Mouse (Mus musculus) ES-E14 (cell line): ENCODE measurements around the gene Nrsn2. TPM values are rescaled to one million over a fixed set of nuclear protein-coding genes. Genes with fewer than 3 reads are reported as not detected.

Source experiments
- DNase-seq: peaks from one replicate; pipeline ENCODE4 v3.0.0-alpha.2; 2013; ENCODE audit warnings: low read depth, low spot score
- H3K27ac ChIP-seq: 2 replicates; pipeline ENCODE4 v1.5.1; 2012; ENCODE audit warnings: low read depth, mild to moderate bottlenecking, low read length, moderate library complexity, mixed read lengths; ENCODE audit not compliant: poor library complexity, insufficient read depth, severe bottlenecking
- H3K36me3 ChIP-seq: 2 replicates; pipeline ENCODE4 v1.6.1; 2012; ENCODE audit warnings: mild to moderate bottlenecking, low read length, moderate library complexity, mixed read lengths; ENCODE audit not compliant: control insufficient read depth, poor library complexity, insufficient read depth, severe bottlenecking
- H3K4me1 ChIP-seq, 2 experiments: fragments of 150-350 bp in 1 of 2; sonication (generic) in 1 of 2; 2 replicates each; pipeline ENCODE4 v1.6.1; 2012; ENCODE audit warnings: low read length in 2 of 2, mild to moderate bottlenecking in 1 of 2, mixed read lengths in 1 of 2; ENCODE audit not compliant: control insufficient read depth in 2 of 2, insufficient read depth in 2 of 2, poor library complexity in 1 of 2
- H3K4me3 ChIP-seq, 2 experiments: fragments of 150-350 bp in 1 of 2; sonication (generic) in 1 of 2; 2 replicates each; pipeline ENCODE4 v1.5.1; 2012; ENCODE audit warnings: low read length in 2 of 2, low read depth in 1 of 2, mild to moderate bottlenecking in 1 of 2, mixed read lengths in 1 of 2; ENCODE audit not compliant: insufficient read depth in 1 of 2, poor library complexity in 1 of 2, severe bottlenecking in 1 of 2
- H3K9ac ChIP-seq: 2 replicates; pipeline ENCODE4 v1.6.1; 2012; ENCODE audit warnings: low read depth, mild to moderate bottlenecking, low read length, mixed read lengths; ENCODE audit not compliant: poor library complexity, insufficient read depth, severe bottlenecking
- H3K9me3 ChIP-seq: fragments of 150-350 bp; sonication (generic); 2 replicates; pipeline ENCODE4 v1.6.1; 2012; ENCODE audit warnings: low read depth, mild to moderate bottlenecking, low read length; ENCODE audit not compliant: control insufficient read depth, insufficient read depth
- CHD2 ChIP-seq: IDR thresholded peaks from 2 replicates; pipeline ENCODE4 v1.6.1; 2014; ENCODE audit warnings: mild to moderate bottlenecking, low read depth, low read length, inconsistent platforms
- HCFC1 ChIP-seq: IDR thresholded peaks from 2 replicates; pipeline ENCODE4 v1.6.1; 2012; ENCODE audit warnings: low read length, inconsistent platforms, borderline replicate concordance; ENCODE audit not compliant: insufficient read depth
- MAFK ChIP-seq: IDR thresholded peaks from 2 replicates; pipeline ENCODE4 v1.6.1; 2014; ENCODE audit warnings: mild to moderate bottlenecking, low read depth, low read length, inconsistent platforms; ENCODE audit not compliant: insufficient read depth
- ZC3H11A ChIP-seq: IDR thresholded peaks from 2 replicates; pipeline ENCODE4 v1.6.1; 2012; ENCODE audit warnings: low read depth, mild to moderate bottlenecking, inconsistent platforms, low read length, borderline replicate concordance
- ZNF384 ChIP-seq: IDR thresholded peaks from 2 replicates; pipeline ENCODE4 v1.6.1; 2012; ENCODE audit warnings: low read depth, low read length, inconsistent platforms
- in situ Hi-C, 2 experiments: fragments of 600-800 bp; cut with MboI; formaldehyde crosslinking; loops; one replicate each; pipeline ENCODE4 v1.15.1; 2025; ENCODE audit warnings: low sequenced_read_pairs in 2 of 2, inconsistent platforms in 1 of 2; ENCODE audit not compliant: unreplicated experiment in 2 of 2
- total RNA-seq: library from RNA; depleted of rRNA; stranded (reverse); fragments of 300-350 nt; gene quantifications from 2 replicates; pipeline ENCODE4 v1.2.3, GENCODE M21; 2012

The Nrsn2 gene
- total RNA-seq, 1 experiment = 2.1 TPM

DNA sequence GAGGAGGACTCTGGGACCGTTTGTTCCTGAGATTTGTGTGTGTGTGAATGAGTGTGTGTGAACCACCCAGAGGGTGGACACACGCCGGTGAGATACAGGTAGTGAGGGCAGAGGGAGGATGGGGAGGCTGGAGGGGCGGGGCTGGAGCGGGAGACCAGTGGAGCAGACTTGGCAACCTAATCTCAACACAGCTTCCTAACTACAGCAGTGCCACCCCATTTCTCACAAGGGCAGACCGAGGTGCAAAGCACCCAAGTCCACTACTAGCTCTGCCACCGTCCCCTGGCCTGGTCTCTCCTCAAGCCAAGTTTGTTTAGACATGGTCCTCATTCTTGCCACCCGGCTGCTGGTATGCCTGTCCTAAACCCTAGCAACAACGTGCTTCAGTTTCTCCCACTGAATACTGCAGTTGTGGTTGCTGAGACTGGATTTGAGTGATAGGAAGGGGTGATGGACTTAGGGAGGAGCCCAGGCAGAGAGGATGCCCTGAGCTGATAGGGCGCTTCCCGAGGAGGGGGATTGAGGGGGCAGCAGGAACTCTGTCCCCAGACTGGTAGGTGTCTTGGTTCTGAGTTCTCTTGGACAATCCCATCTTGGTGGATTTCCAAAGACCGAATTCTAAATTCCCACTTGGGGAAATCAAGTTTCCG lies 19.0 kb upstream of the Nrsn2 start:
- no peak overlapping the region; the same call in 1 of the 2 replicates for H3K27ac ChIP-seq

DNA sequence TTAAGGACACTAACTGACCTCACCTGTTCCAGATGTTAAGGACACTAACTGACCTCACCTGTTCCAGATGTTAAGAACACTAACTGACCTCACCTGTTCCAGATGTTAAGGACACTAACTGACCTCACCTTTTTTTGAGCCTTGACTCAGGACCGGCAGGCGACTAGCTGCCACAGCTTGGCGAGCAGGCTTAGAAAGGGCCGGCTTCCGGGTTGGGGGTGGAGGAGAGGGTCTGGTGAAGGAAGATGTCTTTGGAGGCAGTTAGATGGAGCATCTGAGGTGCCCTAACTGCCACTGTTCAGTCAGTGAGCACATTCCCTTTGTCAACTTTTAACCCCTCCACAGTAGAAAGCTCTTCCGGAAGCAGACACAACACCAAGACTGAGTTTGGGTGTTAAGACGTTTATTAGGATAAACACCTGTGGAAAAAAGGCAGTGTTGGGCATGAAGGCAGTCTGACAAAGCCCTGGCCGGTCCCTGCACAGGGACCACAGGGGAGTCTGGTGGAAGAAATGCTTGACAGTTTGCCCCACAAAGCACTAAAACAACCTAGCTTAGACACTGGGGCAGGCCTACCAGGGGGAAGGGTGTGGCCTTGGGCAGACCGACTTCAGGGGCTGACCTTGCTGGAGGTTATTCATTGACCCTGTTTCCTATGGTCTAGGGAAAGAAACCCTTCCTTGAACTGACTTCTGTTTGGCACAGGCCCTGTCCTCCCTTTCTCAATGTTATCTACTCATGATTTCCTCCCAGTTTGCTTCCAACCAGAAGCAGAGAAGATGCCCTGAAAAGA lies 17.0 kb upstream of the Nrsn2 start:
- peaks cover 7% of the 10 kb centered on the region; the same call in 1 of the 2 replicates for H3K36me3 ChIP-seq
- in situ Hi-C loops = no loop called here
- no peaks in the 10 kb centered on the region for H3K9me3 ChIP-seq
- TF ChIP-seq ZNF384 (no peak), MAFK (no peak), CHD2 (no peak), ZC3H11A (no peak), HCFC1 (no peak)
- DNase-seq = no peak
- peaks cover 7 to 10% of the 10 kb centered on the region in 2 experiments for H3K4me1 ChIP-seq
- H3K4me3 ChIP-seq = no peak overlapping the region
- H3K27ac ChIP-seq = no peak overlapping the region
- no peak overlapping the region for H3K9ac ChIP-seq

More for the DNA sequence above, 19.0 kb upstream of the Nrsn2 start:
- peaks cover 7 to 13% of the 10 kb centered on the region in 2 experiments for H3K4me1 ChIP-seq
- no peak for DNase-seq
- in situ Hi-C loops = no loop called here
- H3K9me3 ChIP-seq = no peaks in the 10 kb centered on the region
- TF ChIP-seq CHD2 (no peak), ZNF384 (no peak), HCFC1 (no peak), MAFK (no peak), ZC3H11A (no peak)
- peak overlapping the region; percentile 48 for H3K9ac ChIP-seq
- peaks cover 7% of the 10 kb centered on the region; the same call in 1 of the 2 replicates for H3K36me3 ChIP-seq
- H3K4me3 ChIP-seq = peak overlapping the region; percentile 86 to 99

DNA sequence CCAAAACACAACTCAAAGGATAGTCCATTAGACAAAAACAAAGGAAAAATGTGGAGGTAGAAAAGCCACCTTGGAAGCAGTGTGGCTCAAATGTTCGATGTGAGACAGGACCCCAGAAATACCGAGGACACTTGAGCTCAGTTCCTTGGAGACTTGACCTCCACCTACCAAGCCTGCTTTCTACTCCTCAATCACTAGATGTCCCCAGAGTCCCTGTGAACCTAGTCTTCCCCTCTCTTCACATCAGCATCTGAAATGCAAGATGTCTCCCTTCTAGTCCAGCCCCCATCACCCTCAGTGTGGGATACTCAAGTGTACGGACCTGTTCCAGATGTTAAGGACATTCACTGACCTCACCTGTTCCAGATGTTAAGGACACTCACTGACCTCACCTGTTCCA lies 16.3 kb upstream of the Nrsn2 start:
- Histone ChIP-seq H3K4me3 (no peak overlapping the region), H3K4me1 (peaks cover 7 to 10% of the 10 kb centered on the region in 2 experiments), H3K27ac (no peak overlapping the region), H3K36me3 (peaks cover 7% of the 10 kb centered on the region; the same call in 1 of the 2 replicates), H3K9ac (no peak overlapping the region), H3K9me3 (no peaks in the 10 kb centered on the region)
- no peak for DNase-seq
- in situ Hi-C loops = no loop called here
- peak; percentile 82 for TF ChIP-seq ZC3H11A
- TF ChIP-seq ZNF384 = no peak

DNA sequence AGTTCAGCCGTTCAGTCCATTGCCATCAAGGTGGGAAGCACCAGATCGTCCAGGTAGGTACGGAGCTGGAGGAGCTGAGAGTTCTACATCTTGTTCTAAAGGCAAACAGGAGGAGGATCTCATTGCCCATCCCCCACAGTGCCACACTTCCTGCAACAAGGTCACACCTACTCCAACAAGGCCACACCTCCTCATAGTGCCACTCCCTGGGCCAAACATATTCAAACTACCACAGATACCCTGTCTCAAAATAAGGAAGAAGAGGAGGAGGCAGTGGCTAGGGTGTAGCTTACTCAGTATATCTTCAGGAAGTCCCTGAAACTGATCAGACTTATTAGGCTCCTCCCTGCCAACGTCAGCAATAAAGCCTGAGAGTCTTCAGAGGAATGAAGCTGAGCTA lies 7.8 kb upstream of the Nrsn2 start:
- Histone ChIP-seq H3K36me3 (no peaks in the 10 kb centered on the region), H3K4me1 (peaks cover 0 to 5% of the 10 kb centered on the region in 2 experiments; a peak in 1 of 4 replicates), H3K27ac (no peak overlapping the region), H3K9me3 (no peaks in the 10 kb centered on the region), H3K9ac (no peak overlapping the region), H3K4me3 (no peak overlapping the region)
- no peak for DNase-seq
- TF ChIP-seq ZNF384 (no peak), HCFC1 (no peak), ZC3H11A (no peak), MAFK (no peak)
- in situ Hi-C loops = no loop called here
